Mouse (Mus musculus): ENCODE results near the gene Irx2. TPM values are rescaled to one million over a fixed set of nuclear protein-coding genes. Genes with fewer than 3 reads are reported as not detected.

Irx2 gene
- polyA plus RNA-seq, 1 experiment from 2014 or later: 9.3 TPM

GRCm38 (mm10) chr13:72627391-72628321, 964 bp upstream of the Irx2 start:
- no peaks in the 10 kb centered on the region for H3K36me3 ChIP-seq
- no peak for ATAC-seq (ENCODE audit: extremely low read depth, insufficient number of reproducible peaks, low FRiP score, low TSS enrichment)
- H3K27ac ChIP-seq (replicated peaks): peak overlapping the region; percentile 74
- peaks cover 98% of the 10 kb centered on the region for H3K27me3 ChIP-seq (replicated peaks)
- H3K9me3 ChIP-seq: no peaks in the 10 kb centered on the region
- peak overlapping the region; percentile 83 for H3K9ac ChIP-seq
- WGBS: 2% methylated on average over 42 of the region's 42 CpGs
- peak overlapping the region; percentile 70 for H3K4me3 ChIP-seq
- peak overlapping the region; percentile 89 for H3K4me2 ChIP-seq
- H3K4me1 ChIP-seq: peaks cover 29% of the 10 kb centered on the region

GRCm38 (mm10) chr13:72628935-72629631, 463 bp downstream of the Irx2 start:
- ATAC-seq (ENCODE audit: extremely low read depth, insufficient number of reproducible peaks, low FRiP score, low TSS enrichment): no peak; the same call in 1 of the 2 replicates
- H3K9ac ChIP-seq: peak overlapping the region; percentile 87
- peak overlapping the region; percentile 70 for H3K4me3 ChIP-seq
- peaks cover 97% of the 10 kb centered on the region for H3K27me3 ChIP-seq (replicated peaks)
- under 1% methylated on average over 69 of the region's 88 CpGs for WGBS
- H3K27ac ChIP-seq (replicated peaks): peak overlapping the region; percentile 73
- H3K4me1 ChIP-seq: peaks cover 23% of the 10 kb centered on the region
- peak overlapping the region; percentile 89 for H3K4me2 ChIP-seq
- no peaks in the 10 kb centered on the region for H3K9me3 ChIP-seq
- no peaks in the 10 kb centered on the region for H3K36me3 ChIP-seq

- Histone ChIP-seq H3K4me2 (peak overlapping the region; percentile 89), H3K4me3 (peak overlapping the region; percentile 70), H3K27ac (replicated peaks) (no peak overlapping the region), H3K9ac (peak overlapping the region; percentile 87), H3K27me3 (replicated peaks) (peaks cover 97% of the 10 kb centered on the region), H3K36me3 (no peaks in the 10 kb centered on the region), H3K9me3 (no peaks in the 10 kb centered on the region), H3K4me1 (peaks cover 17% of the 10 kb centered on the region)
- 4% methylated on average over 13 of the region's 13 CpGs for WGBS
- no peak for ATAC-seq (ENCODE audit: extremely low read depth, insufficient number of reproducible peaks, low FRiP score, low TSS enrichment)
Observed at GRCm38 (mm10) chr13:72629806-72630205, 1.2 kb downstream of the Irx2 start.

DNA sequence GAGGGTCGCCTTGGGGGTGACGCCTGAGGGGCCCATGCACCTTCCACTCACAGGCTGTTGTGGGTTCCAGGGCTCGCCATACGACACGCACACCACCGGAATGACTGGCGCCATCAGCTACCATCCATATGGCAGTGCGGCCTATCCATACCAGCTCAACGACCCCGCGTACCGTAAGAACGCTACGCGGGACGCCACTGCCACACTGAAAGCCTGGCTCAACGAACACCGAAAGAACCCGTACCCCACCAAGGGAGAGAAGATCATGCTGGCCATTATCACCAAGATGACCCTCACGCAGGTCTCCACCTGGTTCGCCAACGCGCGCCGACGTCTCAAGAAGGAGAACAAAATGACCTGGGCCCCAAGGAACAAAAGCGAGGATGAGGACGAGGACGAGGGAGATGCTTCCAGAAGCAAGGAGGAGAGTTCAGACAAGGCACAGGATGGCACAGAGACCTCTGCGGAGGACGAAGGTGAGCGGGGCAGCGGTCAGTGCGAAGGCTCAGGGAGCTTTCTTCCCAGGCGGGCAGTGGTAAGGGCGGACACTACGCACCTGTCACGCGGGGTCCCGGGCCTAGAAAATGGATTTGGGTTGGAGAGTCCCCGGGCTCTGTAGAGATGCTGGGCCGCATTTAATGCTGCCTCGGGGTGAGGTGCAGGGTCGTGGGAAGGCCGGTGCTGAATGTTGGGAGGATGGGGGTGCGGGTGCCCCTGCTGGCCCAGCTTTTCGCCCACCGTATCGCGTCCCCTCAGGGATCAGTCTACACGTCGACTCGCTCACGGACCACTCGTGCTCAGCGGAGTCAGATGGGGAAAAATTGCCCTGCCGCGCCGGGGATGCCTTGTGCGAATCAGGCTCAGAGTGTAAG, 2.1 kb downstream of the Irx2 start:
- ATAC-seq (ENCODE audit: extremely low read depth, insufficient number of reproducible peaks, low FRiP score, low TSS enrichment): no peak
- Histone ChIP-seq H3K4me1 (peaks cover 17% of the 10 kb centered on the region), H3K36me3 (no peaks in the 10 kb centered on the region), H3K27me3 (replicated peaks) (peaks cover 98% of the 10 kb centered on the region), H3K4me2 (peak overlapping the region; percentile 89), H3K9ac (peak overlapping the region; percentile 87), H3K4me3 (peak overlapping the region; percentile 70), H3K9me3 (no peaks in the 10 kb centered on the region), H3K27ac (replicated peaks) (no peak overlapping the region)
- WGBS: 4% methylated on average over 60 of the region's 60 CpGs

- Histone ChIP-seq H3K4me2 (peak overlapping the region; percentile 89), H3K27me3 (replicated peaks) (peaks cover 97% of the 10 kb centered on the region), H3K9ac (peak overlapping the region; percentile 87), H3K27ac (replicated peaks) (no peak overlapping the region), H3K36me3 (no peaks in the 10 kb centered on the region), H3K4me1 (peaks cover 17% of the 10 kb centered on the region), H3K4me3 (peak overlapping the region; percentile 70), H3K9me3 (no peaks in the 10 kb centered on the region)
- 2% methylated on average over 60 of the region's 62 CpGs for WGBS
- no peak for ATAC-seq (ENCODE audit: extremely low read depth, insufficient number of reproducible peaks, low FRiP score, low TSS enrichment)
Observed at GRCm38 (mm10) chr13:72631373-72632021, 2.9 kb downstream of the Irx2 start.

DNA sequence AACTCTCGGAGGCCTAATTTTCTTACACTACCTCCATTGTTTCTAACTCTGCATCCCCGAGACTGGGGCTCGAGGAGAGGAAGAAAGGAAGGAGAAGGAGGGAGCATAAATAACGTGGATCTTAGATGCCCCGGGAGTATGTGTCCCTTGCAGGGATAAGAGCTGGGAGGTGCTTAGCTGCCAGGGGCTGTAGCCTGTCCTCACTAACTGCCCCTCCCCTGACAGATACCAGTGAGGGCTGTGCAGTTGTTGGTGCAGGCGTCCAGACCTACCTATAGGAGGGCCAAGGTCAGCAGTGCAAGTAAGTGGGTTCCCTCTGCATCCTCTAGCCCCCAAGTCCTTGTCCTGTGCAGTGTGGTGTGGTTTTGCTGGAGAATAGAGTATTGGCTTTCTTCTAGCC, 3.7 kb downstream of the Irx2 start:
- ATAC-seq (ENCODE audit: extremely low read depth, insufficient number of reproducible peaks, low FRiP score, low TSS enrichment): no peak
- Histone ChIP-seq H3K9ac (peak overlapping the region; percentile 87), H3K9me3 (no peaks in the 10 kb centered on the region), H3K4me3 (peak overlapping the region; percentile 70), H3K36me3 (no peaks in the 10 kb centered on the region), H3K27me3 (replicated peaks) (peaks cover 96% of the 10 kb centered on the region), H3K27ac (replicated peaks) (no peak overlapping the region), H3K4me1 (peaks cover 15% of the 10 kb centered on the region), H3K4me2 (peak overlapping the region; percentile 89)
- 26% methylated on average over 6 of the region's 6 CpGs for WGBS

- H3K9me3 ChIP-seq: no peaks in the 10 kb centered on the region
- 37% methylated on average over 2 of the region's 2 CpGs for WGBS
- no peak for ATAC-seq (ENCODE audit: extremely low read depth, insufficient number of reproducible peaks, low FRiP score, low TSS enrichment)
- H3K27ac ChIP-seq (replicated peaks): no peak overlapping the region
- peak overlapping the region; percentile 70 for H3K4me3 ChIP-seq
- peak overlapping the region; percentile 89 for H3K4me2 ChIP-seq
- H3K4me1 ChIP-seq: peaks cover 8% of the 10 kb centered on the region
- no peaks in the 10 kb centered on the region for H3K36me3 ChIP-seq
- H3K27me3 ChIP-seq (replicated peaks): peaks cover 96% of the 10 kb centered on the region
- H3K9ac ChIP-seq: no peak overlapping the region
Observed at GRCm38 (mm10) chr13:72633097-72633496, 4.5 kb downstream of the Irx2 start.

- Histone ChIP-seq H3K27ac (replicated peaks) (no peak overlapping the region), H3K9me3 (no peaks in the 10 kb centered on the region), H3K36me3 (no peaks in the 10 kb centered on the region), H3K4me3 (no peak overlapping the region), H3K9ac (no peak overlapping the region), H3K4me2 (no peak overlapping the region), H3K27me3 (replicated peaks) (peaks cover 97% of the 10 kb centered on the region), H3K4me1 (peaks cover 20% of the 10 kb centered on the region)
- 33% methylated on average over 7 of the region's 7 CpGs for WGBS
- ATAC-seq (ENCODE audit: extremely low read depth, insufficient number of reproducible peaks, low FRiP score, low TSS enrichment): no peak
Observed at GRCm38 (mm10) chr13:72634752-72635315, 6.2 kb downstream of the Irx2 start.

GRCm38 (mm10) chr13:72636331-72636851, 7.8 kb downstream of the Irx2 start:
- Histone ChIP-seq H3K4me2 (no peak overlapping the region), H3K9me3 (no peaks in the 10 kb centered on the region), H3K9ac (no peak overlapping the region), H3K27me3 (replicated peaks) (peaks cover 97% of the 10 kb centered on the region), H3K4me3 (no peak overlapping the region), H3K36me3 (no peaks in the 10 kb centered on the region), H3K4me1 (peaks cover 24% of the 10 kb centered on the region), H3K27ac (replicated peaks) (no peak overlapping the region)
- ATAC-seq (ENCODE audit: extremely low read depth, insufficient number of reproducible peaks, low FRiP score, low TSS enrichment): no peak
- WGBS: 9% methylated on average over 20 of the region's 20 CpGs

GRCm38 (mm10) chr13:72637536-72637935, 8.9 kb downstream of the Irx2 start:
- peaks cover 20% of the 10 kb centered on the region for H3K4me1 ChIP-seq
- H3K9ac ChIP-seq: no peak overlapping the region
- no peak overlapping the region for H3K4me2 ChIP-seq
- no peak overlapping the region for H3K27ac ChIP-seq (replicated peaks)
- no peaks in the 10 kb centered on the region for H3K36me3 ChIP-seq
- ATAC-seq (ENCODE audit: extremely low read depth, insufficient number of reproducible peaks, low FRiP score, low TSS enrichment): no peak
- H3K27me3 ChIP-seq (replicated peaks): peaks cover 97% of the 10 kb centered on the region
- 16% methylated on average over 3 of the region's 3 CpGs for WGBS
- no peaks in the 10 kb centered on the region for H3K9me3 ChIP-seq
- H3K4me3 ChIP-seq: no peak overlapping the region
